Mouse (Mus musculus) kidney, adult 2 months (tissue): ENCODE data around the gene Vwf.

Source experiments
- CTCF ChIP-seq: fragments of 200-500 bp; conservative IDR thresholded peaks from 2 replicates; pipeline ENCODE4 v1.5.1; 2011; ENCODE audit warnings: low read depth, mild to moderate bottlenecking, control low read depth, low read length, moderate library complexity, mixed read lengths; ENCODE audit not compliant: insufficient read depth, insufficient read length
- POLR2A ChIP-seq: fragments of 200-500 bp; IDR thresholded peaks from one replicate; pipeline ENCODE4 v1.6.1; 2011; ENCODE audit warnings: low read depth, low read length, control low read depth

- TF ChIP-seq CTCF (no peak), POLR2A (no peak)
Observed at GRCm38 (mm10) chr6:125701146-125701545, 154.6 kb downstream of the Vwf start.
